Mouse (Mus musculus) T-cell, adult 2 months (primary cell): ENCODE results near the gene Pitpnm1.
A peak's percentile ranks its signal among the peaks of the same experiment; 100 is the strongest.

Experiments used
- DNase-seq: peaks from one replicate; pipeline ENCODE4 v3.0.0; 2022; ENCODE audit warnings: low spot score

Gene Pitpnm1

GRCm38 (mm10) chr19:4154437-4155222, 54.8 kb downstream of the Pitpnm1 start:
- DNase-seq: peak; percentile 58

GRCm38 (mm10) chr19:4155223-4156072, 55.6 kb downstream of the Pitpnm1 start:
- DNase-seq: peak; percentile 24

GRCm38 (mm10) chr19:4156073-4156579, 56.3 kb downstream of the Pitpnm1 start:
- DNase-seq: no peak

DNA sequence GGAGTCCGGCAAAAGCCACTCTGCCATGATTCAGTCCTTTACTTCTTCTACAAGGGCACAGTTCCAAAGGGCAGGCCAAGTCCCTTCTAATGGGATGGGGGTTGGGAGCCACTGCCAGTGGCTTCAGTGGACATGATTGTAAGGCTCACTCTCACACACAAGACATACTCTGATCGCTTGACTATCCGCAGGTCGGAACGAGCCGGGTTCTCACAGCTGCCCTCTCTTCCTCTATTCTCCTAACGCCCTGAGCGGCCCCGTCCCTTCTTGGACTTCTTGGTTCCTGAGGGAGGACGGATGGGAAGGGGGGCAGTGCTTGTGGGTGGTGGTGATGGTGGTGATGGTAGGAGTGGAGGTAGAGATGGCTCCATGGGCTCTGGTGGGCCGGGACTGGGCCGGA, 57.0 kb downstream of the Pitpnm1 start:
- DNase-seq: no peak

GRCm38 (mm10) chr19:4159049-4159448, 59.3 kb downstream of the Pitpnm1 start:
- no peak for DNase-seq

- DNase-seq: peak; percentile 95
Observed at GRCm38 (mm10) chr19:4162646-4163542, 63.1 kb downstream of the Pitpnm1 start, which contains the start of gene Rps6kb2. Gene Rps6kb2 (minus strand): TSS chr19:4163354.

DNA sequence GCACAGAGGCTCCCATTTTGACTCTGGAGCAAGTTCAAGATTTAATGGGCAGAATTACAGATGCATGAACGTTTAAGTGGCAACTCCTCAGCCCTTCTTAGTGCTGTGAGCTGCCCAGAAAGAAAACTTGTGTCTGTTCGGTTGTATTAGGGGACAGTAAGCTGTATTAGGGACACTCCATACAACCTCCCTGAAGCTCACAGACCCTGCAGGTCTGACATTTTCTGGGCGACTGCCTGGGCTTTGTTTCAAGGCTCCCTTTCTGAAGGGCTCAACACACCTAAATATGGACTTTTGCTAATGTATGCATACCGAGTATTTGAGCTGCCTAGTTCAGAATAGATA, 63.7 kb downstream of the Pitpnm1 start:
- no peak for DNase-seq
